Mouse (Mus musculus): ENCODE results near the gene Gm17606. TPM values are rescaled to one million over a fixed set of nuclear protein-coding genes. Genes with fewer than 3 reads are reported as not detected.

Gm17606 gene
- polyA plus RNA-seq, 1 experiment from 2014 or later, result not detected

- H3K27me3 ChIP-seq, result no peaks in the 10 kb centered on the region
- ChIA-PET POLR2A (interaction anchor here (0.6 to 1.0 kb wide), 3 partner anchors 45 to 126 kb away, joined by 3 to 9 read pairs (median 3); partner anchors contain the start of gene Acin1), CTCF (interaction anchor here (0.6 to 4.2 kb wide), 17 partner anchors 9 to 246 kb away, joined by 3 to 22 read pairs (median 4); partner anchors contain the start of gene Haus4)
- DNase-seq (ENCODE audit: low read depth, low spot score), result no peak
- TF ChIP-seq CTCF (IDR thresholded peaks at IDR 0.05), result no peak
- in situ Hi-C loops (cut with MboI; ENCODE audit: low pct_unique_long_range_greater_than_20kb), result loop anchor here (5.0 to 10.0 kb wide), 2 partner anchors 114 to 417 kb away; no protein-coding TSS in a partner anchor
- ATAC-seq, result peak; percentile 80
These were observed 685 bp downstream of the Gm17606 start, which contains the start of gene Cdh24 for GRCm38 (mm10) chr14:54641305-54641969. Gene Cdh24 (minus strand): TSS chr14:54641364.

- DNase-seq (ENCODE audit: low read depth, low spot score), result no peak
- TF ChIP-seq CTCF (IDR thresholded peaks at IDR 0.05), result no peak
- in situ Hi-C loops (cut with MboI; ENCODE audit: low pct_unique_long_range_greater_than_20kb), result loop anchor here (5.0 to 10.0 kb wide), 2 partner anchors 115 to 418 kb away; no protein-coding TSS in a partner anchor
- CTCF ChIA-PET, result interaction anchor here (0.8 to 4.2 kb wide), 15 partner anchors 8 to 245 kb away, joined by 3 to 22 read pairs (median 4); partner anchors contain the start of gene Haus4
- no peak for ATAC-seq
- POLR2A ChIA-PET, result interaction anchor here (0.6 to 1.1 kb wide), 3 partner anchors 10 to 127 kb away, joined by 3 to 9 read pairs (median 3); partner anchors contain the start of gene Acin1
- H3K27me3 ChIP-seq, result no peaks in the 10 kb centered on the region
These were observed 1.6 kb downstream of the Gm17606 start for GRCm38 (mm10) chr14:54642224-54642944.

GRCm38 (mm10) chr14:54643011-54643410 is 2.3 kb downstream of the Gm17606 start:
- no peaks in the 10 kb centered on the region for H3K27me3 ChIP-seq
- in situ Hi-C loops (cut with MboI; ENCODE audit: low pct_unique_long_range_greater_than_20kb), result loop anchor here (5.0 to 10.0 kb wide), 2 partner anchors 116 to 418 kb away; no protein-coding TSS in a partner anchor
- TF ChIP-seq CTCF (IDR thresholded peaks at IDR 0.05), result no peak
- DNase-seq (ENCODE audit: low read depth, low spot score), result no peak
- ChIA-PET POLR2A (interaction anchor here (1.1 kb wide), 1 partner anchor 9 kb away, joined by 3 read pairs; no protein-coding TSS in a partner anchor), CTCF (interaction anchor here (0.8 to 4.2 kb wide), 5 partner anchors 8 to 114 kb away, joined by 3 to 22 read pairs (median 3); no protein-coding TSS in a partner anchor)
- no peak for ATAC-seq

GRCm38 (mm10) chr14:54644294-54644693 is 3.5 kb downstream of the Gm17606 start:
- ATAC-seq (peak; percentile 42), DNase-seq (ENCODE audit: low read depth, low spot score) (no peak)
- ChIA-PET POLR2A (interaction anchor here (0.6 kb wide), 1 partner anchor 82 kb away, joined by 3 read pairs; no protein-coding TSS in a partner anchor), CTCF (interaction anchor here (0.8 to 4.2 kb wide), 4 partner anchors 61 to 115 kb away, joined by 3 to 22 read pairs (median 3); no protein-coding TSS in a partner anchor)
- H3K27me3 ChIP-seq, result no peaks in the 10 kb centered on the region
- no peak for TF ChIP-seq CTCF (IDR thresholded peaks at IDR 0.05)
- in situ Hi-C loops (cut with MboI; ENCODE audit: low pct_unique_long_range_greater_than_20kb), result loop anchor here (5.0 to 10.0 kb wide), 2 partner anchors 117 to 419 kb away; no protein-coding TSS in a partner anchor

GRCm38 (mm10) chr14:54646455-54646854 is 5.7 kb downstream of the Gm17606 start:
- H3K27me3 ChIP-seq, result no peaks in the 10 kb centered on the region
- no peak for DNase-seq (ENCODE audit: low read depth, low spot score)
- ChIA-PET POLR2A (no interaction called here), CTCF (interaction anchor here (1.0 to 1.4 kb wide), 3 partner anchors 41 to 94 kb away, joined by 3 read pairs; no protein-coding TSS in a partner anchor)
- in situ Hi-C loops (cut with MboI; ENCODE audit: low pct_unique_long_range_greater_than_20kb), result loop anchor here (10.0 kb wide), 1 partner anchor 422 kb away; no protein-coding TSS in a partner anchor
- TF ChIP-seq CTCF (IDR thresholded peaks at IDR 0.05), result no peak
- ATAC-seq, result no peak

GRCm38 (mm10) chr14:54646898-54647636 is 6.3 kb downstream of the Gm17606 start:
- in situ Hi-C loops (cut with MboI; ENCODE audit: low pct_unique_long_range_greater_than_20kb), result loop anchor here (10.0 kb wide), 1 partner anchor 422 kb away; no protein-coding TSS in a partner anchor
- no peak for DNase-seq (ENCODE audit: low read depth, low spot score)
- TF ChIP-seq CTCF (IDR thresholded peaks at IDR 0.05), result no peak
- no peaks in the 10 kb centered on the region for H3K27me3 ChIP-seq
- ATAC-seq, result no peak
- ChIA-PET POLR2A (no interaction called here), CTCF (interaction anchor here (0.8 to 1.4 kb wide), 5 partner anchors 15 to 119 kb away, joined by 3 to 4 read pairs (median 3); no protein-coding TSS in a partner anchor)

- CTCF ChIA-PET, result interaction anchor here (1.2 kb wide), 2 partner anchors 12 to 15 kb away, joined by 3 read pairs; no protein-coding TSS in a partner anchor
- DNase-seq (ENCODE audit: low read depth, low spot score), result no peak
- ATAC-seq, result no peak
- no peaks in the 10 kb centered on the region for H3K27me3 ChIP-seq
- POLR2A ChIA-PET, result no interaction called here
- in situ Hi-C loops (cut with MboI; ENCODE audit: low pct_unique_long_range_greater_than_20kb), result loop anchor here (10.0 kb wide), 1 partner anchor 423 kb away; no protein-coding TSS in a partner anchor
- no peak for TF ChIP-seq CTCF (IDR thresholded peaks at IDR 0.05)
These were observed 7.1 kb downstream of the Gm17606 start for GRCm38 (mm10) chr14:54647900-54648299.

GRCm38 (mm10) chr14:54650621-54651454 is 10.1 kb downstream of the Gm17606 start:
- H3K27me3 ChIP-seq, result no peaks in the 10 kb centered on the region
- ATAC-seq (peak; percentile 73), DNase-seq (ENCODE audit: low read depth, low spot score) (peak; percentile 46)
- in situ Hi-C loops (cut with MboI; ENCODE audit: low pct_unique_long_range_greater_than_20kb), result loop anchor here (5.0 kb wide), 1 partner anchor 51 kb away; no protein-coding TSS in a partner anchor
- POLR2A ChIA-PET, result interaction anchor here (1.3 kb wide), 1 partner anchor 10 kb away, joined by 4 read pairs; no protein-coding TSS in a partner anchor
- TF ChIP-seq CTCF (IDR thresholded peaks at IDR 0.05), result no peak
- CTCF ChIA-PET, result interaction anchor here (0.6 to 2.5 kb wide), 19 partner anchors 9 to 245 kb away, joined by 3 to 14 read pairs (median 5); partner anchors contain the start of genes 1700123O20Rik, Acin1 and Cdh24

Measured in Patski (cell line).